Mouse (Mus musculus) 416B (cell line): Measurements from ENCODE around the gene Gm3435.
A peak's percentile ranks its signal among the peaks of the same experiment; 100 is the strongest.
"Not testable (repeated sequence)": the region's sequence is repeated elsewhere in the genome, so short reads cannot be mapped to it uniquely, and the experiment has no call there.

Experiments used
- DNase-seq: peaks from one replicate; pipeline ENCODE4 v3.0.0; 2011; ENCODE audit warnings: low read depth

Gene Gm3435

GRCm38 (mm10) chr17:15040455-15040854 is 30.5 kb downstream of the Gm3435 start:
- not testable (repeated sequence) for DNase-seq

- DNase-seq: not testable (repeated sequence)
These were observed 31.3 kb downstream of the Gm3435 start, which contains the start of the genes Ermard, Tcte3 and Gm3448 for GRCm38 (mm10) chr17:15041175-15041729. Gene Ermard (plus strand): TSS chr17:15041208. Gene Tcte3 (minus strand): TSS chr17:15041488. Gene Gm3448 (minus strand): TSS chr17:15041537.

- DNase-seq: not testable (repeated sequence)
These were observed 40.4 kb downstream of the Gm3435 start for GRCm38 (mm10) chr17:15050338-15050737.

- not testable (repeated sequence) for DNase-seq
These were observed 42.8 kb downstream of the Gm3435 start for GRCm38 (mm10) chr17:15052766-15053165.

- DNase-seq: not testable (repeated sequence)
These were observed 43.3 kb downstream of the Gm3435 start for GRCm38 (mm10) chr17:15053183-15053828.

- DNase-seq: not testable (repeated sequence)
These were observed 43.8 kb downstream of the Gm3435 start for GRCm38 (mm10) chr17:15053829-15054200.

GRCm38 (mm10) chr17:15055925-15056324 is 45.9 kb downstream of the Gm3435 start:
- DNase-seq: peak; percentile 68

GRCm38 (mm10) chr17:15058161-15058591 is 48.2 kb downstream of the Gm3435 start:
- DNase-seq: peak; percentile 18

- DNase-seq: no peak
These were observed 49.7 kb downstream of the Gm3435 start for GRCm38 (mm10) chr17:15059646-15060045.

- DNase-seq: no peak
These were observed 50.4 kb downstream of the Gm3435 start for GRCm38 (mm10) chr17:15060356-15060755.

GRCm38 (mm10) chr17:15065391-15066024 is 55.5 kb downstream of the Gm3435 start:
- peak; percentile 69 for DNase-seq

- peak; percentile 22 for DNase-seq
These were observed 56.1 kb downstream of the Gm3435 start for GRCm38 (mm10) chr17:15066066-15066465.

- no peak for DNase-seq
These were observed 56.9 kb downstream of the Gm3435 start for GRCm38 (mm10) chr17:15066911-15067310.

GRCm38 (mm10) chr17:15068040-15068792 is 58.2 kb downstream of the Gm3435 start:
- DNase-seq: peak; percentile 91

GRCm38 (mm10) chr17:15069124-15069523 is 59.1 kb downstream of the Gm3435 start:
- no peak for DNase-seq
